Mouse (Mus musculus): Measurements from ENCODE around the gene Helz. TPM values are rescaled to one million over a fixed set of nuclear protein-coding genes. Genes with fewer than 3 reads are reported as not detected.
"Not testable (repeated sequence)": the region's sequence is repeated elsewhere in the genome, so short reads cannot be mapped to it uniquely, and the experiment has no call there.

Gene Helz
- polyA plus RNA-seq, 1 experiment from 2014 or later, result 22.0 TPM

DNA sequence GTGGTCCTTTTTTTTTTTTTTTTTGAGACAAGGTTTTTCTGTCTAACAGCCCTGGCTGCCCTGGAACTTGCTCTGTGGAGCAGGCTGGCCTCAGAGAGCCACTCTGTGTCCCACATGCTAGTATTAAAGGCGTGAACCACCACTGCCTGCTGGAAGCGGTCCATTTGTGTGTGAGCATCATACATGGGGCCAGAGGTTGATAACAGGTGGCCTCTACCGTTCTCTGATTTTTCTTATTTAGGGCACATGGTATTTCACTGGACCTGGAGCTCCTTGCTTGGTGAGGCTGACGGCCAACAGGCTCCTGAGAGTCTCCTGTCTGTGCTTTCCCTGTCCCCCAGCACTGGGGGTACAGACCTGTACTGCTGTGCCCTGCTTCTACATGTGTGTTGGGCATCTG is 33.1 kb downstream of the Helz start:
- DNase-seq (ENCODE audit: low spot score) (no peak), ATAC-seq (ENCODE audit: low read depth) (no peak)
- H3K4me3 ChIP-seq (ENCODE audit: low read depth, low read length), result no peak overlapping the region
- no peak overlapping the region for H3K4me2 ChIP-seq (ENCODE audit: low read depth, low read length)
- H3K27ac ChIP-seq (replicated peaks; ENCODE audit: low read depth, low read length), result no peak overlapping the region
- no peaks in the 10 kb centered on the region for H3K27me3 ChIP-seq (replicated peaks; ENCODE audit: control insufficient read depth, insufficient read depth, low read length)
- 94% methylated on average over 4 of the region's 4 CpGs for WGBS
- H3K9me3 ChIP-seq (ENCODE audit: control insufficient read depth, low read length), result no peaks in the 10 kb centered on the region
- peaks cover 5% of the 10 kb centered on the region; the same call in 1 of the 2 replicates for H3K4me1 ChIP-seq (ENCODE audit: control insufficient read depth, insufficient read depth, low read length)
- peaks cover 49% of the 10 kb centered on the region for H3K36me3 ChIP-seq (ENCODE audit: control insufficient read depth, insufficient read depth, low read length)
- H3K9ac ChIP-seq (ENCODE audit: low read depth, low read length), result no peak overlapping the region

DNA sequence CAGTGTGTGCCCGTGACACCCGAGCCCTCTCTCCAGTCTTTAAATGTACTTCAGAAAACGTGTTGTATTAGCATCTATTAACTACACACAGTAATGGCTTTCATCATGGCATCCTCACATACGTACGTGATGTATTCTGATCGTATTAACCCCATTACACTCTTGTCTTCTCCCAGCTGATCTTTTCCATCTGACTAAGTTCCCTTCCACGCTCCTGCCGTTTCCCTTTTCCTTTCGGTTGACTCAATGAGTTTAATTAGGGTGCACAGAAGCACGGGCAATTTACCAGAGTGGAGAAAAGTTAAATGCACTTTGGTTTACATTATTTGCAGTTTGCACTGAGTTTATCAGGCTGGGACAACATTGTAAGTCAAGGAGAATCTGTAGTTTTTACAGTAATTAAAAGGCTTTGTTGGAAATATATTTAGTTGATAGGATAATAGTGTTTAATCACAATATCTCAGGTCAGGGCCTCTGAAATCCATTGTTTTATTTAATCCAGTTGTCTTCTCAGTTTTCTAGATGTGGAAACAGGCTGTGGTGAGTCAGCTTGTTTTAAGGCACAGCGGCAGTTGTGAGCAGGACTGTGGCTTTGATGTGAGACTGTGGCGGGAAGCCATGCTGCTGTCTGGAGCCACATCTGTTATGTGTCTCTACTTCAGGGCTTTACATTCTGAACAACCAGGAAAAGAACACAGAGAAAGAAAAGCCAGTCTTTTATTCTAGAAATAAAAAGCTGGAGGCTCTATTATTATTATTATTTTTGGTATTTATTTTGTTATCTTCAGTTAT is 37.1 kb downstream of the Helz start:
- ATAC-seq (ENCODE audit: low read depth) (no peak; the same call in 1 of the 2 replicates), DNase-seq (ENCODE audit: low spot score) (peak; percentile 79)

DNA sequence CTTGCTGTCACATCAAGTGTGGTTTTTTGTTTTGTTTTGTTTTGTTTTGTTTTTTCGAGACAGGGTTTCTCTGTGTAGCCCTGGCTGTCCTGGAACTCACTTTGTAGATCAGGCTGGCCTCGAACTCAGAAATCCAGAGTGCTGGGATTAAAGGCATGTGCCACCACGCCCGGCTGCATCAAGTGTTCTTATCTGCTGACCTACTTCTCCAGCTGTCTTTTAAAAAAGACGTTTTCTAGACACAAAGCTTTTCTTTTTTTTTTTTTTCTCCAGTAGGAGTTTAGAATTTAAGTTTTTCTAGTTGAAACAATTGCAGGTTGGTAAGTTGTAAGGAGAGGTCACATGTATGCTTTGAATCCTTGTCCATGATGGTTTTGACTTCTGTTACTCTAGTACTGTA is 38.4 kb downstream of the Helz start:
- H3K9me3 ChIP-seq (ENCODE audit: control insufficient read depth, low read length); ATAC-seq (ENCODE audit: low read depth); H3K9ac ChIP-seq (ENCODE audit: low read depth, low read length); H3K4me3 ChIP-seq (ENCODE audit: low read depth, low read length); DNase-seq (ENCODE audit: low spot score); H3K4me1 ChIP-seq (ENCODE audit: control insufficient read depth, insufficient read depth, low read length); H3K27ac ChIP-seq (replicated peaks; ENCODE audit: low read depth, low read length); H3K27me3 ChIP-seq (replicated peaks; ENCODE audit: control insufficient read depth, insufficient read depth, low read length); H3K4me2 ChIP-seq (ENCODE audit: low read depth, low read length): not testable (repeated sequence)
- peaks cover 23% of the 10 kb centered on the region for H3K36me3 ChIP-seq (ENCODE audit: control insufficient read depth, insufficient read depth, low read length)
- WGBS, result 86% methylated on average over 5 of the region's 5 CpGs

More for the DNA sequence above, 37.1 kb downstream of the Helz start:
- H3K36me3 ChIP-seq (ENCODE audit: control insufficient read depth, insufficient read depth, low read length), result peaks cover 30% of the 10 kb centered on the region
- H3K4me1 ChIP-seq (ENCODE audit: control insufficient read depth, insufficient read depth, low read length), result peaks cover 5% of the 10 kb centered on the region; the same call in 1 of the 2 replicates
- H3K4me3 ChIP-seq (ENCODE audit: low read depth, low read length), result no peak overlapping the region
- 54% methylated on average over 12 of the region's 12 CpGs for whole genome bisulfite sequencing
- H3K9me3 ChIP-seq (ENCODE audit: control insufficient read depth, low read length), result no peaks in the 10 kb centered on the region
- H3K4me2 ChIP-seq (ENCODE audit: low read depth, low read length), result no peak overlapping the region
- H3K27me3 ChIP-seq (replicated peaks; ENCODE audit: control insufficient read depth, insufficient read depth, low read length), result no peaks in the 10 kb centered on the region
- no peak overlapping the region for H3K9ac ChIP-seq (ENCODE audit: low read depth, low read length)
- no peak overlapping the region for H3K27ac ChIP-seq (replicated peaks; ENCODE audit: low read depth, low read length)

DNA sequence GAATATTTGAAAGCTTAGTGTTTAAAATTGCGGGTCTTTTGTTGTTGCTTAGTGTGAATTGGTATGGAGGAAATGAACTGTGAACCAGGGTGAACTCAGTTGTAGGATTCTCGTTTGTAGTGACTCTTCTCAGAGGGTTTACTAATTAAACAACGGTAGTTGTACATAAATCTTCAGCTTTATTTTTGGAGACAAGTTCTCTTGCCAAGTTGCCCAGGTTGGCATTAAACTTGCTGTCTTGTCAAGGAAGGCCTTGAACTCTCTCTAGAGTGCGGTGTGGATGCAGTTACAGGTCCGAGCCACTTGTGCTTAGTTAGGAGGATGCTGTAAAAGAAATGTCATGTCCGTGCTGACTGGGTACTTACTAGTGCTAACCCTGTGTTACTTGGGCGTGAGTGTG is 39.4 kb downstream of the Helz start:
- WGBS, result 91% methylated on average over 7 of the region's 7 CpGs
- peaks cover 5% of the 10 kb centered on the region; the same call in 1 of the 2 replicates for H3K4me1 ChIP-seq (ENCODE audit: control insufficient read depth, insufficient read depth, low read length)
- DNase-seq (ENCODE audit: low spot score) (no peak), ATAC-seq (ENCODE audit: low read depth) (no peak)
- no peak overlapping the region for H3K27ac ChIP-seq (replicated peaks; ENCODE audit: low read depth, low read length)
- H3K27me3 ChIP-seq (replicated peaks; ENCODE audit: control insufficient read depth, insufficient read depth, low read length), result no peaks in the 10 kb centered on the region
- H3K36me3 ChIP-seq (ENCODE audit: control insufficient read depth, insufficient read depth, low read length), result peaks cover 23% of the 10 kb centered on the region
- H3K4me2 ChIP-seq (ENCODE audit: low read depth, low read length), result no peak overlapping the region
- H3K9me3 ChIP-seq (ENCODE audit: control insufficient read depth, low read length), result no peaks in the 10 kb centered on the region
- H3K9ac ChIP-seq (ENCODE audit: low read depth, low read length), result no peak overlapping the region
- no peak overlapping the region for H3K4me3 ChIP-seq (ENCODE audit: low read depth, low read length)

DNA sequence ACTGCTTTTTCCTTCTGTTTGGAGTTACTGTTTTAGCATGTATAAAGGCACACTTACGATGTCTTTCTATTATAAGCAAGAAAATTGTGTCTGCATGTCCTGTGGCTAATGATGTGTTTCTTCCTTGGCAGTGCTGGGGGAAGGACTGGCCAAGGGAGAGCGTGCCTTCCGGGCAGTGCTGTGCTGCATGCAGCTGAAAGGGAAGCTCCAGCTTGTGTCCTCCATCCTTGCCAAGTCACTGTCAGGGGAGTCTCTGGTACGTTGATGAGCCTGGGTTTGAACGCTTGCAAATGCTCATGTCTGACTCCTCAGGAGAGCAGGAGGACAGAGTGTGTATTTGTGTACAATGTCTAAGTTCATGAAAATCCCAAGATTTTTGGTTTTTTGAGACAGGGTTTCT is 44.8 kb downstream of the Helz start:
- H3K36me3 ChIP-seq (ENCODE audit: control insufficient read depth, insufficient read depth, low read length), result peaks cover 47% of the 10 kb centered on the region
- DNase-seq (ENCODE audit: low spot score) (no peak), ATAC-seq (ENCODE audit: low read depth) (no peak)
- no peaks in the 10 kb centered on the region for H3K27me3 ChIP-seq (replicated peaks; ENCODE audit: control insufficient read depth, insufficient read depth, low read length)
- no peak overlapping the region for H3K9ac ChIP-seq (ENCODE audit: low read depth, low read length)
- WGBS, result 98% methylated on average over 5 of the region's 5 CpGs
- no peak overlapping the region for H3K4me2 ChIP-seq (ENCODE audit: low read depth, low read length)
- no peak overlapping the region for H3K4me3 ChIP-seq (ENCODE audit: low read depth, low read length)
- no peak overlapping the region for H3K27ac ChIP-seq (replicated peaks; ENCODE audit: low read depth, low read length)
- no peaks in the 10 kb centered on the region for H3K4me1 ChIP-seq (ENCODE audit: control insufficient read depth, insufficient read depth, low read length)
- H3K9me3 ChIP-seq (ENCODE audit: control insufficient read depth, low read length), result no peaks in the 10 kb centered on the region

DNA sequence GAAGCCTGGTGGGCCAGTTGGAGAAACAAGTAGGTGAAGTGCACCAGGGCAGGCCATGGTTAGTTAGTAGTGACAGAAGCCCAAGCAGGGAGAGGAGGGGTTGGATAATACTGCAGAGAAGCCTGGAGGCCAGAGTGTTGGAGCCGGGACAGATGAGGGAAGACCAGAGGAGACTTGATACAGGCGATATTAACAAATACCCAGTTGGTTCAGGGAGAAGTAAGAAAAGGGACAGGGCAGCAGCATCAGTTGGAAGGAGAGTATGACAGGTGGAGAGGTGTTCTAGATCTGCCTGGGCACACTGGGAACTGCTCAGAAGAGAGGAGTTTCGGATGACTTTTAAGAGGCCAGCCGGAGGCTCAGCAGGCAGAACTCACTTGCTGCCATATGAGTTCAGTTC is 49.7 kb downstream of the Helz start:
- H3K4me2 ChIP-seq (ENCODE audit: low read depth, low read length), result no peak overlapping the region
- DNase-seq (ENCODE audit: low spot score) (no peak), ATAC-seq (ENCODE audit: low read depth) (no peak)
- 96% methylated on average over 4 of the region's 4 CpGs for WGBS
- H3K27me3 ChIP-seq (replicated peaks; ENCODE audit: control insufficient read depth, insufficient read depth, low read length), result no peaks in the 10 kb centered on the region
- no peak overlapping the region for H3K9ac ChIP-seq (ENCODE audit: low read depth, low read length)
- no peaks in the 10 kb centered on the region for H3K4me1 ChIP-seq (ENCODE audit: control insufficient read depth, insufficient read depth, low read length)
- H3K9me3 ChIP-seq (ENCODE audit: control insufficient read depth, low read length), result no peaks in the 10 kb centered on the region
- no peak overlapping the region for H3K27ac ChIP-seq (replicated peaks; ENCODE audit: low read depth, low read length)
- H3K4me3 ChIP-seq (ENCODE audit: low read depth, low read length), result no peak overlapping the region
- peaks cover 66% of the 10 kb centered on the region for H3K36me3 ChIP-seq (ENCODE audit: control insufficient read depth, insufficient read depth, low read length)

DNA sequence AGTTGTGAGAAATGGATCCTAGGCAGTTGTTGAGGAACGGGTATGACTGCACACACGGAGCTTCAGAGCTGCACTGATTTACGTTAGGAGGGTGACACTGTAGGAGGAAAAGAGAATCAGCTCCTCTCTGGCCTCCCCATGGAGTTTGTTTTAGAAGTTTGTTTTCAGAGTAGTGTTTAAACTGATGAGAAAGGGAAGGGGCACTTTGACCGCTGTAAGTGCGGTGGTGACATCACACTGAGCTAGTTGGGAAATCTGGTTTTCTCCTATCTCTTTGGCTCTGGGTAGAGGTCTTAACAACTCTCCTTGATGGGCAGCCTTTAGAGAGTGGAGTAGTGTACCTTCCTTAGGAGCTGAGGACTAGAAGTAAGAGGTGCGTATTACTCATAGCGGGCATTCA is 58.0 kb downstream of the Helz start:
- Histone ChIP-seq H3K27ac (replicated peaks; ENCODE audit: low read depth, low read length) (no peak overlapping the region), H3K4me3 (ENCODE audit: low read depth, low read length) (no peak overlapping the region), H3K27me3 (replicated peaks; ENCODE audit: control insufficient read depth, insufficient read depth, low read length) (no peaks in the 10 kb centered on the region), H3K4me2 (ENCODE audit: low read depth, low read length) (no peak overlapping the region), H3K4me1 (ENCODE audit: control insufficient read depth, insufficient read depth, low read length) (no peaks in the 10 kb centered on the region), H3K36me3 (ENCODE audit: control insufficient read depth, insufficient read depth, low read length) (peaks cover 68% of the 10 kb centered on the region), H3K9ac (ENCODE audit: low read depth, low read length) (no peak overlapping the region), H3K9me3 (ENCODE audit: control insufficient read depth, low read length) (no peaks in the 10 kb centered on the region)
- WGBS, result 94% methylated on average over 7 of the region's 7 CpGs
- ATAC-seq (ENCODE audit: low read depth) (no peak), DNase-seq (ENCODE audit: low spot score) (no peak)

DNA sequence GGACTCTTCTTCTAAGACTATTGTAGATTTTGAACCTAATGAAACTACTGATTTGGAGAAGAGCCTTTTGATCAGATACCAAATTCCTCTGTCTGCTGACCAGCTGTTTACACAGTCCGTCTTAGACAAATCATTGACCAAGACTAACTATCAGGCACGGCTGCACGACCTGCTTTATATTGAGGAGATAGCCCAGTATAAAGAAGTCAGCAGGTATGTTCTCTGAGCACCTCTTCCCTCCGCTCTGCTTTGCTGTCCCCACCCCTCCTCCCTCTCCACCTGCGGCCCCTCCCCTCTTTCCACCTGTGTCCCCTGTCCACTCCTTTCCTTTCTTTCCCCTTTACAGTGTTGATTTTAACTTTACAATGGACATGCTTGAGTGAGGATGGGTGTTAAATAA is 66.2 kb downstream of the Helz start:
- Histone ChIP-seq H3K4me1 (ENCODE audit: control insufficient read depth, insufficient read depth, low read length) (no peaks in the 10 kb centered on the region), H3K4me2 (ENCODE audit: low read depth, low read length) (no peak overlapping the region), H3K4me3 (ENCODE audit: low read depth, low read length) (no peak overlapping the region), H3K9me3 (ENCODE audit: control insufficient read depth, low read length) (no peaks in the 10 kb centered on the region), H3K9ac (ENCODE audit: low read depth, low read length) (no peak overlapping the region), H3K36me3 (ENCODE audit: control insufficient read depth, insufficient read depth, low read length) (peaks cover 21% of the 10 kb centered on the region), H3K27me3 (replicated peaks; ENCODE audit: control insufficient read depth, insufficient read depth, low read length) (no peaks in the 10 kb centered on the region), H3K27ac (replicated peaks; ENCODE audit: low read depth, low read length) (no peak overlapping the region)
- DNase-seq (ENCODE audit: low spot score), result no peak
- ATAC-seq (ENCODE audit: low read depth), result no peak
- WGBS, result 89% methylated on average over 5 of the region's 5 CpGs

DNA sequence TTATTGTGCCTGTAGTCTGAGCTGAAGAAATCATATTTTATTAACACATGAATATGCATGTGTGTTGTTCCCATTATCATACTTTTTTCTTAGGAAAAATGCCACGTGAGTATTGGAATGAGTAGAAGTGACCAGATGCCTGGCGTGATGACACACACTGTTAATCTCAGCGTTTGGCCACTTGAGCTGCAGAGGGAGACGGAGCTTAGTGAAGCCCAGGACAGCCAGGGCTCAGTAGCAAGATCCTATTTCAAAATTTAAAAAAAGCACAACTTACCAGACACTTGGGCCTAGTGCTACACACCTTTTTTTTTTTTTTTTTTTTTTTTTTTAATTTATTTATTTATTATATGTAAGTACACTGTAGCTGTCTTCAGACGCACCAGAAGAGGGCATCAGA is 68.0 kb downstream of the Helz start:
- no peak overlapping the region for H3K4me2 ChIP-seq (ENCODE audit: low read depth, low read length)
- ATAC-seq (ENCODE audit: low read depth) (no peak), DNase-seq (ENCODE audit: low spot score) (no peak)
- 88% methylated on average over 4 of the region's 5 CpGs for WGBS
- no peaks in the 10 kb centered on the region for H3K4me1 ChIP-seq (ENCODE audit: control insufficient read depth, insufficient read depth, low read length)
- H3K4me3 ChIP-seq (ENCODE audit: low read depth, low read length), result no peak overlapping the region
- H3K27ac ChIP-seq (replicated peaks; ENCODE audit: low read depth, low read length), result no peak overlapping the region
- no peak overlapping the region for H3K9ac ChIP-seq (ENCODE audit: low read depth, low read length)
- no peaks in the 10 kb centered on the region for H3K9me3 ChIP-seq (ENCODE audit: control insufficient read depth, low read length)
- no peaks in the 10 kb centered on the region for H3K27me3 ChIP-seq (replicated peaks; ENCODE audit: control insufficient read depth, insufficient read depth, low read length)
- peaks cover 38% of the 10 kb centered on the region for H3K36me3 ChIP-seq (ENCODE audit: control insufficient read depth, insufficient read depth, low read length)

All from embryonic facial prominence, embryonic 14.5 days (tissue).